Mouse (Mus musculus) cerebellum, adult 11-12 months (tissue): Measurements from ENCODE around the gene Sgpp2.

ENCODE experiments used
- DNase-seq: peaks from one replicate; pipeline ENCODE4 v3.0.0; 2022

Sgpp2 gene

DNA sequence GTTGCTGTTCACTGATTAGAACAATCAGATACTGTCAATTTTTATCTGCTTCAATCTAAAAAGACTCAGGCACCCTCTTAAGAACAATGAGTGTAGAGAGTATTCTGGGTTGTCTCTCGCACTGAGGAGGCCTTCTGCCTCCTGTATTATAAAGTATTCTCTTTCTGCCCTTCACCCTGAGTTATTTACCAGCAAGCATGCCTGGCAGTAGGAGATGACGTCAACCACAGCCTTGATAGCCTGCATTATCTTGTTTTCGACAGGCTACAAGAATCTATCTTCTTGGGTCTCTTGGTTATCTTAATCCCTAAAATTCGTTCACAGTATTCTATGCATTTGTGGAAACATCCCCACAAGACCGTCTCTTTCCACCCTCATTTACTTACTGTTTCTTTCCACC lies 29.8 kb downstream of the Sgpp2 start:
- DNase-seq: no peak

DNA sequence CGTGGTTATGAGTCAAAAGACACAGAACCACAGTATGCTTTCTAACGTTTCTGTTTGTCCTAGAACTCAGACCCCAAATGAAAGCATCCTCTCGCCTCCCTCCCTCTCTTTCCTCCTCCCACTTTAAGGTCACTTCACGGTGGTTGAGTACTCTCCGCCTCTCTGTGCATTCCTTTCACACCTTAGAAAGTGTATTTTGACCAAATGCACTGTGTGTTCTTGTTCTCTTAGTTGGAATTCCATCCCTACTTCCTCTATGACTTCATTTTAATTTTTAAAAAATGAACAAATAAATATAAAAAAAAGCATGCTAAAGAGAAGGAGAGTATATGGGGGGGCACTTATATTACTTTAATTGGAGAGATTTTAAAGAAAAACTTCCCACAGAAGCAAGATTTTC lies 30.4 kb downstream of the Sgpp2 start:
- no peak for DNase-seq

- no peak for DNase-seq
Measured at GRCm38 (mm10) chr1:78347317-78347806, 37.2 kb downstream of the Sgpp2 start.

- DNase-seq: no peak
Measured at GRCm38 (mm10) chr1:78349219-78349618, 39.1 kb downstream of the Sgpp2 start.

GRCm38 (mm10) chr1:78353254-78353653 lies 43.1 kb downstream of the Sgpp2 start:
- DNase-seq: no peak

GRCm38 (mm10) chr1:78355123-78355522 lies 45.0 kb downstream of the Sgpp2 start:
- peak; percentile 76 for DNase-seq

DNA sequence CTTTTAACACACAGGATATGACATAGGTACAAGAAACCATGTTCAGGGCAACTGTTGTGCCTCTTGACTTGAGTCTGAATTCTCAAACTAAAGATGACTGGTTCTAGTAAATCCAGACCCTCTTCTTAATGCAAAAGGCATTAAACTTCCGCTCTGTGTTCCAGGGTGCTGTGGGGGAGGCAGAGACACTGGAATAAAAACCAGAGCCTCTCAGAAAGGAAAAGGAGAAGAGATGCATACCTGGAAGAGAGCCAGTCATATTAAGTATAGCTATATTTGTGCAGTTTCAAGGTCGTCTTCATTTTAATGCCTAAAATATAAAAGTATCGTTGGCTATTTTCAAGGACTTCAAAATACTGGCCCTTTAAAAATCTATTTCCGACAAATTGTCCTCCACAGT lies 47.3 kb downstream of the Sgpp2 start:
- no peak for DNase-seq

- no peak for DNase-seq
Measured at GRCm38 (mm10) chr1:78357868-78358267, 47.7 kb downstream of the Sgpp2 start.

- DNase-seq: no peak
Measured at GRCm38 (mm10) chr1:78363965-78364889, 54.1 kb downstream of the Sgpp2 start.

DNA sequence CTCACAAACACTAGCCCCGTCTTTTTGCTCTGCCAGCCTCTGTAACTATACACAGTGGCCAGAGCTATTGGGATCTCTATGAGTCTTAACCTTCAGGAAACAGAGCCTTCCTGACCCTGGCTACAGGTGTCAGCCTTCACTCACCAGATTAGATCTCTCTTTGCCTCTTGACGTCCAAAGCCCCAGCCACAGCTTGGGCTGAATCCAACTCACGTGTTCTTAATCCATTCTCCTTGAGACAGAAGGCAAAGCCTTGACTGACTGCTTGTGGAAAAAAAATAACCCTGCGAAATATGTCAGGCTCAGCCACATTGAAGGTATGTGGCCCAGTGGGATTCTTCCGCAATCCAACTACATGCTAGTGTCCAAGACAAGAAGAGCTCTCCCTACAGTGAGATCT lies 57.7 kb downstream of the Sgpp2 start:
- no peak for DNase-seq

- DNase-seq: no peak
Measured at GRCm38 (mm10) chr1:78370121-78370520, 60.0 kb downstream of the Sgpp2 start.

GRCm38 (mm10) chr1:78371569-78372236 lies 61.6 kb downstream of the Sgpp2 start:
- DNase-seq: peak; percentile 92

DNA sequence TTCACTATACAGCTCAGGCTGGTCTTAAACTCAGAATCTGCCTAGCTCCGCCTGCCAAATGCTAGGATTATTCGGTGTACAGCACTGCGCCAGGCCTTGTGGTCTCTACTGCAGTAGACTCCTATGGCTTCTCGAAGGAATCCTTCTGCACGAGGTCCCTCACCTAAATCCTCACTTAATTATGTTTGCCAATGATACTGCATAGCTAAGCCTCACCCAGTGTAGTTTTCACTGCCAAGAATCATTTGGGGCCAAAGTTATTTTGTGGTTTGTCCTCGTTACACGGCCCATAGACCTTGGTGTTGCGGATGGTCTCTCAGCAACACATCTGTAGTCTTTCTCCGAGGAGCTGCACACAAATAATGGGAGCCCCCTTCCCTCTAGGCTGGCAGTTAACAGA lies 62.2 kb downstream of the Sgpp2 start:
- no peak for DNase-seq

DNA sequence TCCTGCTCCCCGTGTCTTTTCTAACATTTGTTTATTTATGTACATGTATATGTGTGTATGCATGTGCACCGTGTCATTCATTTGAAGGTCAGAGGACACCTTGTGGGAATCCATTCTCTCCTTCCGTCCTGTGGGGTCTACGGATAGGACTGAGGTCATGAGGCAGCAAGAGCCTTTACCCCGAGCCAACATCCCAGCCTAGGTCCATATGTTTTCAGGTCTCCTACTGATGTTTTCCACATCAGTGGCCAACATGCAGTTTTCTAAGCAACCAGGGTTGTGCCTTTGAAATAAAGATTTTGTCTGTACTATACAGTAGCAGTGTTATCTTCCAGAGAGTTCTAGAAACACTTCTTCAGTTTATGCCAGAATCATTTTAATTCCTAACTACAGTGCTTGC lies 63.7 kb downstream of the Sgpp2 start:
- DNase-seq: no peak

GRCm38 (mm10) chr1:78375058-78375457 lies 64.9 kb downstream of the Sgpp2 start:
- no peak for DNase-seq

- no peak for DNase-seq
Measured at GRCm38 (mm10) chr1:78380950-78381349, 70.8 kb downstream of the Sgpp2 start.

DNA sequence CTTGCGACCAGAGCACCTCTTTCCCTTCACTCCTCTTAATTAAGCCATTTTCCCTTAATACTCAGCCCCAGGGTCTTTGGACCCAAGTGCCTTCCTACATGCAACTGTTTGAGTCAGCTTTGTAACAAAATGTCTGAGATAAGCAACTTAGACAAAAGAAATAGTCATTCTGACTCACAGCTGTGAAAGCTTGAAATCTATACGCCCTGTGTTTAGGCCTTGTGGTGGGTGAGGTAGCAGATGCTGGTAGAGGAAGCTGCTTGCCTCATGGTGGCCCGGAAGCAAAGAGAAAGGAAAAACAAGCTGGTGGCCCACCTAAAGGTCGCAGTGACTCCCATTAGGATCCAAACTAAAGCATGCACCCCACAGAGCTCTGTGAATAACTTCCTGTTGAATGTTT lies 77.7 kb downstream of the Sgpp2 start:
- no peak for DNase-seq

GRCm38 (mm10) chr1:78388848-78389247 lies 78.7 kb downstream of the Sgpp2 start:
- no peak for DNase-seq

GRCm38 (mm10) chr1:78395191-78395735 lies 85.1 kb downstream of the Sgpp2 start:
- no peak for DNase-seq

- DNase-seq: no peak
Measured at GRCm38 (mm10) chr1:78395737-78396136, 85.6 kb downstream of the Sgpp2 start.

GRCm38 (mm10) chr1:78396320-78396913 lies 86.3 kb downstream of the Sgpp2 start:
- DNase-seq: peak; percentile 73

- no peak for DNase-seq
Measured at GRCm38 (mm10) chr1:78399755-78400154, 89.6 kb downstream of the Sgpp2 start.

GRCm38 (mm10) chr1:78401413-78401812 lies 91.3 kb downstream of the Sgpp2 start:
- no peak for DNase-seq
